Mouse (Mus musculus): ENCODE measurements around the gene Olfr214. TPM values are rescaled to one million over a fixed set of nuclear protein-coding genes. Genes with fewer than 3 reads are reported as not detected.

Gene Olfr214
- not detected for polyA plus RNA-seq (2017; shearing (Covaris generic))

DNA sequence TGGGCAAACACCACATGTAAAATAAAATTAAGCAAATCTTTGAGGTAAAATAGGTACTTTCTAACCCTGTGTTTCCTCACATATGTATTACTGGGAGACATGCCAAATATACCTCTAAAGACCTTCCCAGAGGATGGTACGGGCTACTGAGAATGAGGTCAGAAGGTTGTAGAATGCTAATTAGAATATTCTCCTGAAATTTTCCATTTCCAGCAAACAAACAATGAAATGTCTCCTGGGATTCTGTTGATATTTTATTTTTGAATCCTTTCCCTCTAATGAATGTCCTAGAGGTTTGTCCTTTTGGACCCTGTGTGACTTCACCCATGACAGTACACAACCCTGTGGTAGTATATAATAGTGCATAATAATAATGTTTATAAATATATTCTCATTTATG is at the start of gene Olfr214:
Gene Olfr214 (plus strand): TSS at position 301 of the 400 bp plus-strand sequence.

DNA sequence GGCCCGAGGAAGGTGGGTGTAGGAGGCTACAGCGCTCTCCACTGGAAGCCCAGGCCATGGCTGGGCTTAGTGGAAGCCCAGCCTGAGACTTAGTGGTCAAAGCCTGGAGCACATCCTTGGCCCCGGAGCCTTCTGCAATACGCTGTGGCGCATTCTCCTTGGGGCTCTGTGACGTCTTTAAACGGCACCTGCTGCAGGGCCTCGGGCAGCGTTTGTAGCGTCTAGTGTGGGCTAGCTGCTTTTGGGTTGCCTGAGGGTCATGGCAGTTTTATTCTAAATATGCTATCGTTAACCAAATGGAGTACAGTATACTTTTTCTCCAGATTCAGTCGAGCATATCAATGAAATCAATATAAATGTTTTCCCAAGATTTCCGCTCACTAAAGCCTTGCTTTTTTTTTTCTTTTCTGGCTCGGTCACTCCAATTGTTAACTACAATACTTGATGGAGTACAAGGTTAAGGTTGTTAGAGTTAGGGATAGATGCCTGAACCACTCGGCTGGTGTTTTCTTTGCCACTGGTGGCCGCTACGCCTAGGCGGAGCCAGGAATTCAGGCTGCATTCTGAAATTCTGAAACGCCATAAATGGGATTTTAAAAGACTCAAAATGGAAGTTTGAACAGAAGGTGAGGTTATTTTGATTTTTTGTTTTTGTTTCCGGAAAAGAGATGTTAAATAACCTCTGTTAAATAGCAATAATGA is 47.6 kb upstream of the Olfr214 start, which contains the start of gene Olfr212:
Gene Olfr212 (plus strand): TSS at position 215 of the 702 bp plus-strand sequence.

DNA sequence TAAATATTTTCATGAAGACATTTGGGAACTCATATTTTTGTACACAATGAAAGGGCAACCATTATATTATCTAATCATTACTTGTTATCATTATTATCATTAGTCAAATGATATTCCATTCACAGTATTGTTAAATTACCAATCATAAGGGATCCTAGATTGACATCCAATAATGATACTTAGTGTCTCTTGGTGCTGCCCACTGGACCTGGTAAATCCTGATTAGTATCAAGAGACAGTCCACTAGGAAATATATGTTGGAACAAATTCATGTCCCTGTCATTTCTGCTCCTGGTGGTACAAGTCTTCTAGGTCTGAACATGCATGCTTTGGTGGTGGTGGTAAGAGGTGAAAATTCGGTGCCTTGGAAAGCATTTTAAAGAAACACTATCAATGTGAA is 15.9 kb upstream of the Olfr214 start, which contains the start of gene Olfr213:
Gene Olfr213 (plus strand): TSS at position 301 of the 400 bp plus-strand sequence.

DNA sequence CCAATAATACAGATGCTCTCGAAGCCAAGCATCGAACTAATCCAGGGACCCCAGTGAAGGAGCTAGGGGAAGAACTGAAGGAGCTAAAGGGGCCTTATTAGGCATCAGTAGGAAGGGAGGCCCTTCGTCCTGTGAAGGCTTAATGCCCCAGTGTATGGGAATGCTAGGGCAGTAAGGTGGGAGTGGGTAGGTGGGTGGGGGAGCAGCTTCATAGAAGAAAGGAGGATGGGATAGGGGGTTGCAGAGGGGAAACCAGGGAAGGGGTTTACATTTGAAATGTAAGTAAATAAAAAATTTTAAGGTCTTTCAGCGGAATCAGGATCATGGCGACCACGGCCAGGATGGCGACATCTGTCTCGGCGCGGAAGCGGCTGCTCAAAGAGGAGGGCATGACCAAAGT is 3.2 kb upstream of the Olfr214 start, which contains the start of gene Gm5580:
Gene Gm5580 (plus strand): TSS at position 301 of the 400 bp plus-strand sequence.

DNA sequence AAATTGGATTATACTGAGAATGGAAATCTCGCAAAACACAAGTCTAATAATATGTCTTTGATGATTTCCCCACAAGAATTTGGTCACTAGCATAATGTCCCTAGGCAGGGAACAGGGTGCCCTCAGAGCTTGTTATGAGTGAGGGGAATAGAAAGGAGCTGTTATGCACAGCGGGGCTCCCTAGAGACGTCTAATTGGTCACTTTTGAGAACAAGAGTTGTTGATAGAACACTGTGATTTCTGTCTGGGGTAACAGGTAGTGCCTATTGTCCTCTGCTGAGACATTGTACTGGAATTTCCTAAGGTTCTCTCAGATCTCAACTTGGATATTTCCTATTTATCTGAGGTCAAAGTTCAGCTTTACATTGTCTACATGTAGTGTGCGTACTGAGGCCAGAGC is 30.1 kb downstream of the Olfr214 start, which contains the start of gene Olfr215:
Gene Olfr215 (minus strand): TSS at position 101 of the 400 bp plus-strand sequence.

Other genes starting within 250 kb of the Olfr214 start
- 0.20 TPM for gene March8, start 216.2 kb upstream of the Olfr214 start, polyA plus RNA-seq (2017; shearing (Covaris generic))
- gene Alox5, start 93.1 kb upstream of the Olfr214 start, polyA plus RNA-seq (2017; shearing (Covaris generic)) = not detected
- not detected for gene Olfr211, start 65.1 kb upstream of the Olfr214 start, polyA plus RNA-seq (2017; shearing (Covaris generic))
- not detected for gene Olfr212, start 47.7 kb upstream of the Olfr214 start, polyA plus RNA-seq (2017; shearing (Covaris generic))
- not detected for gene Olfr213, start 15.8 kb upstream of the Olfr214 start, polyA plus RNA-seq (2017; shearing (Covaris generic))
- gene Gm5580, start 3.1 kb upstream of the Olfr214 start, polyA plus RNA-seq (2017; shearing (Covaris generic)) = 0.21 TPM
- not detected for gene Olfr215, start 30.0 kb downstream of the Olfr214 start, polyA plus RNA-seq (2017; shearing (Covaris generic))
- gene Zfp422, start 74.8 kb downstream of the Olfr214 start, polyA plus RNA-seq (2017; shearing (Covaris generic)) = 38.0 TPM
- not detected for gene Depp1, start 96.4 kb downstream of the Olfr214 start, polyA plus RNA-seq (2017; shearing (Covaris generic))
- gene Rassf4, start 119.7 kb downstream of the Olfr214 start, polyA plus RNA-seq (2017; shearing (Covaris generic)) = 3.5 TPM
- gene Tmem72, start 162.7 kb downstream of the Olfr214 start, polyA plus RNA-seq (2017; shearing (Covaris generic)) = 0.02 TPM

Measured in activated CD4-positive, CD25-positive, alpha-beta regulatory T cell, adult 9 weeks (primary cell).